Mouse (Mus musculus): ENCODE measurements at regions not wholly inside any gene's neighbourhood (a gene's known extent, or its start where the extent isn't known, plus 50 kb on each side); places are given as distances from the start of the nearest gene placed in this dataset.

DNA sequence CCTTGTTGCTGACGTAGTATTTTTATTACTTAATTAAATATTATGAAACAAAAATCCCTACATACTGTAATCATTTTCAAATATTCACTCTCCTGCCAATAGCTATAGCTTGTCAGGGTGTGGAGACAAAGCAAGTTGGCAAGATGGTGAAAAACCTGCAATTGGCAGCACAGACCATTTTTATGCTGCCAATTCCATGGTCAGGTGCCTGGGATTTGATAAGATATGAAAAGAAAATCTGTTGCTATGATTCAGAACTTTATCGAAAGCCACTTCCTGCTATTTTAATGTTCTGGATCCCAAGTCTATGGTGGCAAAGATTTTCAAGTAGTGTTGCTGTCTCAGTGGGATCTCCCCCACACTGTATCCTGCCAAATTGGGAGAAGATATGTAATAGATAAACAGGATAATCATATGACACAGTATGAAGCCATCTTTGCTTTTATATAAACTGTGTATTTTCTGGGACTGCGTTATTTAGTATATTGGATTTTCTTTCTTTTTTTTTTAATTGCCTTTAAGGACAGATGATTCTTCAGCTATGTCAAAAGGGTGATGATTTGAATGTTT lies 165.3 kb upstream of the Lrrc3b start:
- peak; percentile 2 to 3 for DNase-seq (ENCODE audit: low spot score in 2 of 2)

- DNase-seq (ENCODE audit: low spot score in 2 of 2): no peak
These were observed 171.4 kb upstream of the Lrrc3b start for GRCm38 (mm10) chr14:15610166-15610565.

DNA sequence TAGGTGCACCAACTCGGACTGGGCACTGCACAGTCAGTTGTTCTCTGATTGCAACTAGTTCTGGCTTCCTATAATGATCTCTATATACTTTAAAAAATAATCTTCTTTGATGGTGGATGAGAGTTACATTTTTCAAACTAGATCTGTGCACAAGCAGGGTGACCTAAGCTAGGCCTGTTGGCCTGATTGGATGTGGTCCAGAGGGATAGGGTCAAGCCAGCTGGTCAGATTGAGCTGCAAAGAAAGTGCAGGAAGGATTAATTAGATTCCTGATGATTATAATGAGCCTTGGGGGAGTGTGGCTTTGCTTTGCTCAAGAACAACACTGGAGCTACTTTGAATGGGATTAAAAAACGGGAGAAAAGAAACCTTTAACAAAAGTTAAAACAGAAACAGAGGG lies 195.8 kb upstream of the Lrrc3b start:
- DNase-seq (ENCODE audit: low spot score in 2 of 2): no peak

DNA sequence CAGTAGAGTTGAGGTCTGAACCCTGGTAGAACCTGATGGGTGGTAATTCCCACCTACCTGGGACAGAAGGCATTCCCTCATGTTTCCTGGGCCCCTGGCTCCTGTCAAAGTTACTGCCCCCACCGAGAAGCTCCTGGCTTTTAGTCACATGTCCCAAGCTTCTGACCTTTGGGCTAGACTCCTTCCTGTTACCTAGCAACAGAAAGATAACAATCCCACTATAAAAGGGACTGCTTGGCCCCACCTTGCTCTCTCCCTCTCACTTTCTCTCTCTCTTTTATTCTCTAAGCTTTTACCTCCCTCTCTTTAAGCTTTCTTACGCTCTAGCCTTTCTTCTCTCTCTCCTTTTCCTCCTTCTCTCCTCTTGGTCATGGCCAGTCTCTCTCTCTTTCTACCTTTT lies 198.9 kb upstream of the Lrrc3b start:
- DNase-seq (ENCODE audit: low spot score in 2 of 2): no peak

GRCm38 (mm10) chr14:15638869-15639268 lies 200.1 kb upstream of the Lrrc3b start:
- DNase-seq (ENCODE audit: low spot score in 2 of 2): no peak

DNA sequence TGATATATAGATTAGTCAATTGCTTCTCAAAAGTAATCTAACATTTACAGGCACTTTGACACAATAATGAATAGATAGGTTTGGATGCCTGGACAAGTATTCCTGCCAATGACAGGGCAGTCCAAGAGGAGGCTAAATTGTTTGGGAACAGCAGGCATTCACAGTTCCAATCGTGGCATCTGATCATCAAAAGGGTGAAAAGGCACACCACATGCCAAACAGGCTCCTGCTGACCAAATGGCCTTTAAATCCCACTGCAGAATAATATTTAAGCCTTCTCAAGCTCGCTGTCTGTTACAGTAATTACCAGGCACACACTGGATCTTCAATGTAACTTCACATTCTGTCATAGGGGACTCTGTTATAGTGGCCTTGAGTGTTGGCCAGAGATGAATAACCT lies 222.1 kb upstream of the Lrrc3b start:
- DNase-seq (ENCODE audit: low spot score in 2 of 2): no peak

GRCm38 (mm10) chr14:15672292-15672691 lies 233.5 kb upstream of the Lrrc3b start:
- DNase-seq (ENCODE audit: low spot score in 2 of 2): no peak

DNA sequence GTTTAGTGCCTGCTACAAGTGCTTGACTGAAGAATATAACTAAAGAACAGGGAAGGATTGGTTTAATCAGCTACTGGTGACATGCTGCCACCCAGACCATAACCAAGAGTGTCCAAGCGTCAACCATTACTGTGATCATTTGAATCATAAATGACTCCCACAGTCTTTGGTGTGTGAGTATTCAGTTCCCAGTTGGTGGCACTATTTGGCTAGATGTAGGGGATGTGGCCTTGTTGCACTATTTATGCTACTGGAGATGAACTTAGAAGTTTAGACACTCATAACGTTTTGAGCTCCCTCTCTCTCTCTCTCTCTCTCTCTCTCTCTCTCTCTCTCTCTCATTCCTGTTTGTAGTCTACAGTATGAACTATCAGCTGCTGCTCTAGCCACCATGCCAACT lies 238.4 kb upstream of the Lrrc3b start:
- no peak for DNase-seq (ENCODE audit: low spot score in 2 of 2)

GRCm38 (mm10) chr14:15679456-15679855 lies 240.7 kb upstream of the Lrrc3b start:
- DNase-seq (ENCODE audit: low spot score in 2 of 2): no peak

DNA sequence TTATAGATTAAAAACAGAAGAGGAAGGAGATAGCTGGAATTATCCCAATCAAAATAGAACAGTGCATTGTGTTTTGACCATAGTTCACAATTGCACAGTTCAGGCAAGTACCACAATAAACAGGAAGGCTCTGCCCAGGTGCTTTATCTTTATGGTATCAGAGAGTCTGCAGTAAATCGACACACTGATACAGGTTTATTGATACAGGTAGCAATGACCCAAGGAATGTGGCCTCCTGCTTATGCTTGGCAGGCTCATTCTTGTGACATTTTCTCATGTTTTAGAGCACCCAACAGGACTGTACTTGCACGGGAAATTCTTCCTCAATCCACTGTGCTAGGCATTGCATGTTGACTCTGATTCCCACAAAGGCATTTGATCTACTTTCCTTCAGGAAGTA lies 259.2 kb upstream of the Lrrc3b start:
- DNase-seq (ENCODE audit: low spot score in 2 of 2): no peak

GRCm38 (mm10) chr14:15698607-15699006 lies 259.8 kb upstream of the Lrrc3b start:
- DNase-seq (ENCODE audit: low spot score in 2 of 2): no peak

DNA sequence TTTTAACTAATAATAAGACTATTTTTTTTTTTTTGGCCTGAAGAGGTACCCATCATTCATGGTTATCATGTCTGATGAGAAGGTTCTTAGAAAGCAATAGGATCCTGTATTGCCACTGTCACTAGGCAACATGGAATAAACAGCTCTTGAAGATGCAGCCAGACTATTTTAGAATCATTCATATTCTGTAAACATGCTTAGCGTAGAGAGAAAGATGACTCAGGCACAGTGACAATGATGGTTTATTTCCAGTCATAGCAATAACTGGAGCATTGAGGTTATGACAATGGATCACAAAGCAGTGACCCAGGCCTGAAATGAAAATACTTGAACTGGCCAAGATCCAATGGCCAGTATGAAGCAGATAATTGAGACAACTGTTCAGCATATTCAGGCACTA lies 283.3 kb upstream of the Lrrc3b start:
- peak; percentile 1 to 2 for DNase-seq (ENCODE audit: low spot score in 2 of 2)

DNA sequence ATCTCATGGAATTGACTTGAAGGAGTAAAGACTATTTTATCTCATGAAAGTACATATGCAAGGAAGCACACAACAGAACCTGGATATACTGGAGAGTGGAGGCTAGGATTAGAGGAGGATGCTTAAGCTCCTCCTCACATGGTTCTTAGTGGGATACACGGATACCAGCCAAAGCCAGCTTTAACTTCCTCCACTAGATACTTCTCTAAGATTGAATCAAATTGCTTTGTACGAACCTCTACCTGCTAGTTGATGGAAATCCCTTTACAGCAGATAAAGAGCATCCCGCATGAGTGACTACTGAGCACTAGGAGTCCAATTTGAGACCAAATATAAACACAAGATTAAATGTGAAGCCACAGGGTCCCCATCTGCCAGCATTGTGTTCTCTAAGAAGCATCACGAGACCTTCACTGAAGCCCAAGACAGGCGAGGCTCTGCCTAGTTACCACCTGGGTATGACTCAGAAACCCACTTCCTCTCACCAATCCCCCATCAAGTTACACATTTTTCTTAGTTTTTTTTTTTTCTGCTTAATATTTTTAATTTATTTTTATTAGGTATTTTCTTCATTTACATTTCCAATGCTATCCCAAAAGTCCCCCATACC lies 307.9 kb upstream of the Lrrc3b start:
- no peak for DNase-seq (ENCODE audit: low spot score in 2 of 2)

- DNase-seq (ENCODE audit: low spot score in 2 of 2): no peak
These were observed 331.2 kb upstream of the Lrrc3b start for GRCm38 (mm10) chr14:15769846-15770448.

GRCm38 (mm10) chr14:15784727-15785126 lies 345.9 kb upstream of the Lrrc3b start:
- no peak for DNase-seq (ENCODE audit: low spot score in 2 of 2)

DNA sequence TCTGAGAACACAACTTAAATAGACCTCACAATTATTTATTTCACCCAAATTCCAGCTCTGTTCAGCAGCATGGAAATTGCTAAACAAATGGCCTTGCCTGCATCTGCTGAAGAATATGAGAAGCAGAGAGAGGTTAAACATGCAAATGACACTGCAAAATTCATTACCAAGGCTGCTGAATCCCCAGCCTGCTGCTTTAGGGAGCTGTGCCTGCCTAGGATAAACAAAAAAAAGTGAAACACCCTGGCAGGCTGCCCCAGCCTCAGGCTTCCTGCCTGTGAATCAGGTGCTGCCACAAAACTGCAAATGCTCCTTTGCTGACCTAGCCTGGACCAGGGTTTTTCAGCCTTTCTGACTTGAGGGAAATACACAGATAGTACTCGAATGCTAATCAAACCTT lies 346.4 kb upstream of the Lrrc3b start:
- no peak for DNase-seq (ENCODE audit: low spot score in 2 of 2)

- DNase-seq (ENCODE audit: low spot score in 2 of 2): no peak
These were observed 356.9 kb upstream of the Lrrc3b start for GRCm38 (mm10) chr14:15795698-15796097.

- no peak for DNase-seq (ENCODE audit: low spot score in 2 of 2)
These were observed 358.2 kb upstream of the Lrrc3b start for GRCm38 (mm10) chr14:15797019-15797418.

DNA sequence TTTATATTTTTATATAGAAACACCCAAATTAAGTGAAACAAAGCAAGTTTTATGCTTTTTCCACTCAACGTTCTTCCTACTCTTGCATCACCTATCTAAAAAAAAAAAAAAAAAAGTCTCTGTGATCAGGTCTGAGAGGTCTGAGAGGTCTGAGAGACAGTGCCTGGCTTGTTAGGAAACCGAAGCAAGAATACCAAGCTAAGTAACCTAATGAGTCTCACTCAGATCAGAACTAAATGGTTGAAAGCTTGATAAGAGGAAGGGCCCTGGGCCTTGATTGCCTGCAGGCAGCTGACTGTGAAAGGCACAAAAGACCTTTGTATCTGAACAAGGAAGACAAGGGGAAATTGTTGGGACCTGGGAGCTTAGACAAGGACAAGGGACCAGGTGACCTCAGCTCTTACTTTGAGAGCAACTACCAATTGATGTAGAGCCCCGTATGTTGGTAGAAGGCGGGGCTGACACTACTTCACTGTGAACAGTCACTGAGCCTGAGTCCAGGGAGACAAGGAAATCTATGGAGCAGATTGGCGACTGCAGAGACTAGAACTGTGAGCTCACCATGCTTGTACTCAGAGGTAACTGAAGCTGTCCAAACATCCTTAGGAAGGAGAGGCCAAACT lies 362.8 kb upstream of the Lrrc3b start:
- DNase-seq (ENCODE audit: low spot score in 2 of 2): no peak

DNA sequence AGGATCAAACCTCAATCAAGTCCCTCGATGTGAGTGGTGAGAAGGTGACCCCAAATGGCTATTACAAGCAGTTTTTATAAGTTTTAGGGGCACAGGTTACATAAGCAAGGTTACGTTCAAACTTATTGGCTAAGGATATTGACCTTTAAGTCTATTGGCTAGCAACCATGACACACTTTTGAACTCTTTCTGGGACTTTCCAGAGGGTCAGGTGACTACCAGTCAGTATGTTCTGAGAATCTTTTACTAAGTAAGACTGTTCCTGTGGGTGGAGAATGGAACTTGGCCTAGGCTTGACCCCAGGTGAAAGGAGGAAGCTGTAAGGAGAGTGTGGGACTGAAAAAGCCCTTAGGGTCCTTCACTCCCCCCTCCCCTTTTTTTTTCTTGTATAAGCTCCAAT lies 370.3 kb upstream of the Lrrc3b start:
- DNase-seq (ENCODE audit: low spot score in 2 of 2): no peak

GRCm38 (mm10) chr14:15841390-15842023 lies 402.7 kb upstream of the Lrrc3b start:
- DNase-seq (ENCODE audit: low spot score in 2 of 2): no peak

DNA sequence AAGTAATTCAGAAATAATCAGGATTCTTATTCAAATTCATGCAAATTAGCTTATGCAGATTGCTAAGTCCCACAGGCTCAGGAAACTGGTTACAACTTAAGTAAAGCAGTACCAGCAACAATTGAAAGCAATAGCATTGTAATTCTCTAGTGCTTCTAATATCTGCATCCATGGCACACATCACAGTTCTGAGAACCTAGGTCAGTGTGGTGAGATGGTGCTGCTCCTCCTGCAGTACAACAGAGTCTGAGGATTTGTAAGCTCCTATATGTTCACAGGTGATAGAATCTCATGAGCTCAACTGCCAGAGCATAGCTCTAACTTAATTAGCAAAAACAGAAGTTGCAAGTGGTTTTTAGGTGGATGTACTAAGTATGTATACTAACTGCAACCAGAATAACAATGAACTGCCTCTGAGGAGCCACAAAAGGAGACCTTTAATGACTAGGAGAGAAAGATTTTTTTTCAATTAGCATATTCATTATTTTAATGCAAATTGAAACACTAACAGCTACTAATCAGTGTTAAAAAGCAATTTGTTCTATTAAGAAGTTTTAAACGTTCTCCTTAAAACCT lies 403.3 kb upstream of the Lrrc3b start:
- DNase-seq (ENCODE audit: low spot score in 2 of 2): no peak
